Mouse (Mus musculus) adrenal gland, postnatal 25 days (tissue): ENCODE results near the gene Thrsp. TPM values are rescaled to one million over a fixed set of nuclear protein-coding genes. Genes with fewer than 3 reads are reported as not detected.

Experiments used
- DNase-seq: peaks from one replicate; pipeline ENCODE4 v3.0.0; 2021; ENCODE audit warnings: mixed read lengths
- total RNA-seq: library from RNA; stranded (reverse); gene quantifications from 2 replicates; pipeline ENCODE4 v1.2.3, GENCODE M21; 2021

The Thrsp gene
- total RNA-seq, 1 experiment from 2014 or later: 613 TPM

DNA sequence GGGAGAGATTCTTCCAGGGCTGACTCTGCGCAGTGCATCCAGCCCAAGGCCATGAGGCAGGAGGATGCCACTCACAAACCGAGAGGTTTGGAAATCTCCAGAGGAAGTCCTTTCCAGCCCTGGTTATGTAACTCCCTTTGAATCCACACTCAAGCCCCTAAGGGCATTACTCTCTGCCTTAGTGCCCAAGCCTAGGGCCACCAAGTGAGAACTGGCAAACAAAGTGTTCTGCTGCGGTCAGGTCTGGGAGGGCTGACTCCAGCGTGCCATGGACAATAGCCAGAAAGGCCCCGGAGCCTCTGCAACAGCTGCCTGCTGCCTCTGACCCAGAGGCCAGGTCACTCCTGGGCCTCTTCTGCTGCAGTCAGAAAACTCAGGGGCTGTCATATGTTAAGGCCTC is 1.2 kb upstream of the Thrsp start:
- peak; percentile 56 for DNase-seq

DNA sequence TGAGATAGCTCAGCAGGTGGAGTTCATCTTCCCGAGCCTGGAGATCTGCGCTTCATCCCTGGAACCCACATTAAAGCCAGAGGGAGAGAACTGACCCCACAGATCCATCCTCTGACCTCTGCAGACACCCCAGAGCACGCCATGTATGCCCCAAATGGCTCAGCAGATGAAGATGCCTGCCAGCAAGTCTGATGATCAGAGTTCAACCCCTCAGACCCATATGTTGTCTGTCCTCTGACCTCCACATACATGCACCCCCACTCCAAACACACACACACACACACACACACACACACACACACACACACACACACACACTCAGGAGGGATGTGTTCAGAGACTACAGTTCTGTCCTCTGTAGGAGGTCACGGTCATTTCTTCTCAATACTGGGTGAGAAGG is 1.1 kb downstream of the Thrsp start:
- DNase-seq: no peak

DNA sequence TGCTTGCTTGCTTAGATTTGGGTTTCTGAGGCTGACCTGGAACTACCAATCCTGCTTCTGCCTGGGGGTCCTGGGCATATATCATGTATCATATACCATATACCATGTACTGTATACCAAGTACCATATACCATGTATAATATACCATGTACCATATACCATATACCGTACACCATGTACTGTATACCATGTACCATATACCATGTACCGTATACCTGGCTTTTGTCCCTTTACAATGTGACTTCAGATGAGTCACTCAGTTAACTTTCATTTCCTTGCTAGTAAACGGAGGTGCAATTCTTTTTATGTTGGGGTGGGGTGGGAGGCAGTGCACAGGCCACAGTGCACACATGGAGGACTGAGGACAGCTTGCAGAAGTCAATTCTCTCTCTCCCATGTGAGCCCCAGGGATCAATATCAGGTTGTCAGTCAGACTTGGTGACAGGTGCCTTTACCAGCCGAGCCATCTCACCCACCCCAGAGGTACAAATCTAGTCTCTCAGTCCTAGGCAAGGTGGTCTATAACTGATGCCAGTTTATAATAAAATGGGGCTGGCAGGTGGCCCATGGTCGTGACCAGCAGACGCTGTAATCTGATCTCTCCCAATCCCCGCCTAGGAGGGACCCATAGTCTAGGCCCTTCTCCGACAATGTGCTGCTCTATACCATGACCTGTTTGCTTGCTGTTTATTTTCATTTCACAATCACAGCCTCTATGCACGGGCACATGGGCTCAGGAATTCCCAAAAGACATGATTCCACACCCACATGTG is 2.4 kb downstream of the Thrsp start:
- no peak for DNase-seq

DNA sequence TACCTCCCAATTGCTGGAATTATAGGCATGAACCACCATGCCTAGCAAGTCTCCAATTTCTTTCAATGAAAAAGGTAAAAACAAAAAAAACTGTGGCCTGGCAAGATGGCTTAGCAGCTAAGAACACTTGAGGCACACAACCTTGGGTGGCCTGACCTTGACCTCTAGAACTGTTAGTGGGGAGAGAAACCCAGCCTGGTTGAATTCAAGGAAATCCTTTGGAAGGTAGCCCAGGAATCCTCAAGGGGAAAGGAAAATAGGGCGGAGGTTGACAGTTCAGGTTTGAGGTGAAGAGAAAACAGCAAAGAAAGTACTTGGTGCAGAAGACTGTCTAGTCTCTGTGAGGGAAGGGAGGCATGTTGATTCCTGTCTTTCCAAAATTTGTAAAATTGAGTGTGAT is 3.1 kb downstream of the Thrsp start:
- DNase-seq: no peak

- DNase-seq: no peak
Measured at GRCm38 (mm10) chr7:97413981-97414380, 3.5 kb downstream of the Thrsp start.

GRCm38 (mm10) chr7:97411575-97411974 is 6.0 kb downstream of the Thrsp start:
- no peak for DNase-seq

DNA sequence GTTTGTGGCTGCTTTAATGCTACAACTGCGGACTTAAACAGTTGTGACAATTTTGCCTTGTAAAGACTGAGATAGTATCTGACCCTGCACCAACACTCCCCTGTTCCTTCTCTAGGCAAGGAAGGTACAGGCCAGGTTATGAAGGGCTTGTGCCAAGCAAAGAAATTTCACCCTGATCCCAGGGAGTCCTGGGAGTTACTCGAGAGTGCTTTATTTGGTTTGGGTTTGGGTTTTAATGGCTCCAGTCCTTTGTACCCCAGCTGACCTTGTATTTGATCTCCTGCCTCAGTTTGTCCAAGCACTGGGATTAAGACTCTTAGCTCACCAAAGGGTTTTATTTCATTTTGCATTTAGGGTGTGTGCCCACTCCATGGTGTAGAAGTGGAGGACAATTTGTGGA is 6.4 kb downstream of the Thrsp start:
- no peak for DNase-seq

DNA sequence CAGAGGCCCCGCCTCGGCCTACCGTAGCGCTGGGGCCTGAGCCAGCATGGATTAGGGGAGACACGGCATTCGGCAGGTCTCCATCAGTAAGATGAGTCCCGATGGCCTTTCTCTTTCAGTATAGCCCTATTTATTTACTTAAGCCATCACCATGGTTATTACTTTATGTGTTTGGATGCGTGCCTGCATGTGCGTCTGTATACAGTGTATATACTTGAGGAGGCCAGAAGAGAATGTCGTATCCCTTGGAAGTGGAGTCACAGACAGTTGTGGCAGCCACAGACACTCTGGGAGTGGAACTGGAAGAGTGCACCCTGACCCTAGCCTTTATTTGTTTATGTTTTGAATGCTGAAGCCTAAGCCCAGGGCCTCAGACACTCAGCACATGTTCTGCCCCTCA is 10.4 kb downstream of the Thrsp start:
- no peak for DNase-seq

GRCm38 (mm10) chr7:97399960-97400715 is 17.4 kb downstream of the Thrsp start, which contains the start of gene Ndufc2:
Gene Ndufc2 (plus strand): TSS chr7:97400003.
- peak; percentile 77 for DNase-seq

DNA sequence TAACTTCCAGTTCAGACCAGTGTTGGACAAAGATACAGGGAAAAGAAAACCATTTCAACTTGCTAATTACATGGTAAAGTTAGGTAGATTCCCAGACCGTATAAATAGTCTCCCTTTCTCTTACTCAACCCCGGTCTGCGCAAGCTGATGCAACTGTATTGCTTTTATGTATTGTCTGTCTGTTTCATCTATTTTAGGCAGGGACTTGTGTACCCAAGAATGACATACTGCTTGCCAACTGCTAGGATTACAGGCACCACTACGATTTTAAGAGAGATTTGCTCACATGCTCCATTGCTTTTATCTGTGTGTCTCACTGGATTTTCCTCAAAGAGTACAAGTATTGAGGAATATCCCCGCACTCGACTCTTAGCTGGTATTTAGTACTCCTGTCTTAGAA is 18.6 kb downstream of the Thrsp start:
- DNase-seq: no peak

GRCm38 (mm10) chr7:97394375-97394774 is 23.2 kb downstream of the Thrsp start:
- DNase-seq: no peak

DNA sequence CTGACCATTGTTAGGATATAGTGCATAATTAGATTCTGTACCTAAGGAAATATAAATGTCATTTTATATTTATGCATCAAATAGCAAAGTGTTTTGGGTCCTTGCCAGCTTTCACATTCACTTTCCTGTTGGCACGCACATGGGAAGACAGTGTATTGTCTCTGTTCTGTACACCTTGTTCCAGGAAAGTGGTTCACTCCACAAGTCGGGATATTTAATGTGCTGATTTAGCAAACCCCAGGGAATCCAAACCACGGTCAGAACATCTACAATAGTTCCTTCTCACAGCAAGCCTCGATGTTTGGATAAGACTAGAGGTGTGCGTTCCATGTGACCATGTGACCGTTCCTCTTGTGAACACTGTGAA is 25.5 kb downstream of the Thrsp start:
- DNase-seq: no peak

- DNase-seq: no peak
Measured at GRCm38 (mm10) chr7:97391293-97392078, 26.0 kb downstream of the Thrsp start.

DNA sequence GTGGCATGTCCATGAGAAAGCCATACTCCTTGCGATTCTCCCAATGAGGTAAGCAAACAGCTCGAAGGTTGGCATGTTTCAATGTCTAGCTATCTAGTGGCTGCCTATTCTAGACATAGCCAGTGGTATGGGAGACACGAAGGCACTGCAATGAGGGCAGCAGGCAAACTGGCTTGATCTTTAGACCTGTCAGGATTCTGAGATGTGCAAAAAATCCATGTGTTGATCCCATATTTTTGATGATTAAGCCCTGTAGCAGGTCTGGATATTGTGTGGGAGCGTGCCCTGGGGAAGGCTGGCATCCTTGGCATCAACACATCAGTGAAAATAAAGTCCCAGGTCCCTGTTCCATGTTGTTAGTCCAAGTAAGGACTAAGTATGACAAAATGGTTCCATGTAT is 29.0 kb downstream of the Thrsp start:
- DNase-seq: no peak

GRCm38 (mm10) chr7:97387561-97388147 is 29.9 kb downstream of the Thrsp start:
- DNase-seq: no peak

DNA sequence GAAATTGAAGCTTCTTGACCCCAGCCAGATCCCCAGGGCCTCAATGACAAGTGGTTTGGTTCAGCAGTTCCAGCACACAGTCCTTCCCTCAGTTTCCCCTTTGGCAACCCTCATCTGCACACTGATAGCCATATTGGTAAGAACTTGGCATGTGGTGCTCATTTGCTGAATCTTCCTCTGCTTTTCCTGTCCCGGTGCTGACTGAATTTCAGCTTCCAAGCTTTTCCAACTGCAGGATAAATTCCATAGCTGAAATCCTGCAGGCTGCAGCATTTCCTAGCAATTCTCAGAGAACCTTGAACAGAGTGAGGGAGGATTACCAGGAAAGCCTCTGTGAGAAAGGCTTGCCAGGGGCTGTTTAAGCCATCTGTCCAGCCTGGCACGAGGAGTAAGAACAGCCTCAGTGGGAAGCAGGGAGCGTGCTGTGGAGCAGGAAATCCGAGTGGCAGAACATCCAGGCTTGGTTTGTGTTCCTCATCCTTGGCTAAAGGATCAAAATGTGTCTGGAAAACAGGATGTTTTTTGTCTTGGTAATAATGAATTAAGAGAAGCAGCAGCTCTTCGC is 30.6 kb downstream of the Thrsp start:
- peak; percentile 18 for DNase-seq

- DNase-seq: no peak
Measured at GRCm38 (mm10) chr7:97386106-97386805, 31.3 kb downstream of the Thrsp start.

DNA sequence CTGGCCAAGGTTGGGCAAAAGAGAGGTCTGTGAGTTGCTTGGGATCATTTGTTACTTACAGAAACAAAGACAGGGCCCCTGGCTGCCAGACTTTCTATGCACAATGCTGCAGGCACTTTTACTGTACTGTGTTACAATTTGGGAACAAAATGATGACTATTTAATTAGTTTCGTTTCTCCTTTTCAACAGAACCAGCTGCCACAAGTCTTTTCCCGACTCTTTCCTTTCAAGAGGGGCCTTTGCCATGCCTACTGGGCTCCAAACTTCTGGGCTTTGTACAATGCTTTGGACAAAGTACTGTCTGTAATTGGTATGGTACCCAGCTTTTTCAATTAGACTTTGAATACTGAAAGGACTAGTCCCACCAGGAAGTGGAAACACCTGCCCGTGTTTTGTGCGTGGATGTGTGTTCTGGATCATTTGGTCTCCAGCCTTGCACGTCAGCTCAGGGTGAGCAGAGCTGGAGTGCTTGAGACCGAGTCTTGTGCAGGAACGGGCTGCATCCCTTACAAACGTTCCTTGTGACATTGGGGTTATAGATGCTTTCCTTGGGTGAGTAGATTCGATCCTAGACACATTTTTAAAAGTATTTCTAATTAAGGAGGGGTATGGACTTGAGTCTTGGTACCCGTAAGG is 33.9 kb downstream of the Thrsp start:
- no peak for DNase-seq

GRCm38 (mm10) chr7:97382661-97383060 is 34.9 kb downstream of the Thrsp start:
- DNase-seq: no peak

DNA sequence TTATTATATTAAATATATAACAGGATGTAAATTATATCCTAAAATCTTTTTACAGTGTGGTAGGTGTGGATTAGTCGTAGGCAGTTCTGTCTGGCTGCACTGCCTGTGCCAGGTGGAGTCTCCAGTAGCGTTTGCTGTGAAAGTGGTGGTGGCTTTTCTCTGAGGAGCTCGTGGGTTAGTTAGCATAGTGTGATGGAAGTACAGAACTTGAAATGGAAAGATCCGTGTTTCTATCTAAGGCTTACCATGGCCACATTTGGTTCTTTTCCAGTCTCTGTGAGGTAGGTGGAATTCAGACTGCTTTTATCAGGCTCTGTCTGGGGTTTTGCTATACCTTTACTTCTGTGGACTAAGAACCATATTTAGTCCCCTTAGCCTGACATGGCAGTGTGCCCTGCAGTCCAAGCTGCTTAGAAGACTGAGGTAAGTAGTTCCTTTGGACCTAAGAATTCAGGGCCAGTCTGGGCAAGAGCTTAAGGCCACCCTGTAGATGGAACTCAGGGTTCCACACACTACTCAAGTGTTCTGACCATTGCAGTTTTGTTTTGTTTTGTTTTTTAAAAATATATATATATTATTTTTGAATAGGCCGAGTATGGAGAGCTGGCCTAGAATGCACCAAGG is 36.9 kb downstream of the Thrsp start:
- DNase-seq: no peak

DNA sequence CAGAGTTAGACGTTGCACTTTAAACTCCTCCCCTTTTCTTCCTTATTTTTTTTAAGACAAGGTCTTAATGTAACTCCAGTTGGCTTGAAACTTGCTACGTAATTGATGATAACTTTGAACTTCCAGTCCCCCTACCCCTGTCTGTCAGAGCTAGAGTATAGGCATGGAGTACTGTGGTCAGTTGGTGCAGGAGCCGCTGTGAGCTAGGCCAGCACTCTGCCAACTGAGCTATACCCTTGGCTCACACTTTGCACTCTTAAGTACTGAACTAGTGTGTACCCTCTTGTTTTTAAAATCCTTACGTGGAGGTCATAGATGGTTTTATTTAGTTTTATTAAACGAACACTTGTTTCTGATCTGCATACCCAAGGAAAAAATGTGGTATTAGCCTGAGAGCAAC is 38.2 kb downstream of the Thrsp start:
- DNase-seq: no peak
